Mouse (Mus musculus) heart, postnatal 0 days (tissue): ENCODE results near the gene Tmem184a. TPM values are rescaled to one million over a fixed set of nuclear protein-coding genes. Genes with fewer than 3 reads are reported as not detected.

Source experiments
- ATAC-seq: fragments of 200-750 bp; cut with Nextera tagmentation; 2 replicates; pipeline ENCODE4 v1.8.0; 2017; ENCODE audit warnings: low read depth, moderate number of reproducible peaks, moderate library complexity; ENCODE audit not compliant: insufficient read depth
- DNase-seq: peaks from one replicate; pipeline ENCODE4 v3.0.0-alpha.2; 2016; ENCODE audit warnings: low spot score
- H3K27ac ChIP-seq: fragments of 300-500 bp; sonication (generic); 2 replicates; pipeline ENCODE4 v1.5.1; 2014; ENCODE audit warnings: low read depth, mild to moderate bottlenecking
- H3K27me3 ChIP-seq: fragments of 300-500 bp; sonication (generic); 2 replicates; pipeline ENCODE4 v1.6.1; 2014; ENCODE audit warnings: low read length, mixed read lengths; ENCODE audit not compliant: control insufficient read depth, insufficient read depth
- H3K36me3 ChIP-seq: fragments of 300-500 bp; sonication (generic); replicated peaks from 2 replicates; pipeline ENCODE4 v1.6.1; 2014; ENCODE audit warnings: low read length, mixed read lengths; ENCODE audit not compliant: control insufficient read depth, insufficient read depth
- H3K4me1 ChIP-seq: fragments of 300-500 bp; sonication (generic); 2 replicates; pipeline ENCODE4 v1.6.1; 2014; ENCODE audit warnings: antibody characterized with exemption; ENCODE audit not compliant: control insufficient read depth, insufficient read depth
- H3K4me2 ChIP-seq: fragments of 300-500 bp; sonication (generic); 2 replicates; pipeline ENCODE4 v1.6.1; 2014; ENCODE audit warnings: low read depth, mild to moderate bottlenecking, low read length, moderate library complexity
- H3K4me3 ChIP-seq: fragments of 300-500 bp; sonication (generic); 2 replicates; pipeline ENCODE4 v1.5.1; 2014; ENCODE audit warnings: low read depth, low read length
- H3K9ac ChIP-seq: fragments of 300-500 bp; sonication (generic); replicated peaks from 2 replicates; pipeline ENCODE4 v1.6.1; 2014; ENCODE audit warnings: low read depth, low read length, mixed read lengths
- H3K9me3 ChIP-seq: fragments of 300-500 bp; sonication (generic); replicated peaks from 2 replicates; pipeline ENCODE4 v1.6.1; 2016; ENCODE audit warnings: low read length; ENCODE audit not compliant: control insufficient read depth
- CTCF ChIP-seq: IDR thresholded peaks from 2 replicates; pipeline ENCODE4 v1.5.1; 2016; ENCODE audit warnings: antibody characterized with exemption, control low read depth, low read depth
- EP300 ChIP-seq: IDR thresholded peaks from 2 replicates; pipeline ENCODE4 v1.6.1; 2016; ENCODE audit warnings: antibody characterized with exemption, low read depth
- WGBS: fragments of 180-500 bp; shearing (Covaris S2); extraction: QIAGEN DNeasy Blood & Tissue Kit; methylation state at CpG from one replicate; pipeline ENCODE4 v1.1.7; 2014; 5-methylcytosine and 5-hydroxymethylcytosine counted together
- polyA plus RNA-seq: library from polyadenylated mRNA; unstranded; fragments of >200 nt; fragmentation: Nextera tagmentation; extraction: Ambion mirVana; gene quantifications from 2 replicates; pipeline ENCODE4 v1.2.1, GENCODE M21; 2015
- total RNA-seq: library from RNA; depleted of rRNA; stranded (reverse); fragments of >200 nt; gene quantifications from 2 replicates; pipeline ENCODE4 v1.2.3, GENCODE M21; 2014; ENCODE audit warnings: low replicate concordance; rRNA removed

Gene Tmem184a
- total RNA-seq (0.31 and 9.3 TPM in 2 replicates), polyA plus RNA-seq (0.10 and 0.29 TPM in 2 replicates)

DNA sequence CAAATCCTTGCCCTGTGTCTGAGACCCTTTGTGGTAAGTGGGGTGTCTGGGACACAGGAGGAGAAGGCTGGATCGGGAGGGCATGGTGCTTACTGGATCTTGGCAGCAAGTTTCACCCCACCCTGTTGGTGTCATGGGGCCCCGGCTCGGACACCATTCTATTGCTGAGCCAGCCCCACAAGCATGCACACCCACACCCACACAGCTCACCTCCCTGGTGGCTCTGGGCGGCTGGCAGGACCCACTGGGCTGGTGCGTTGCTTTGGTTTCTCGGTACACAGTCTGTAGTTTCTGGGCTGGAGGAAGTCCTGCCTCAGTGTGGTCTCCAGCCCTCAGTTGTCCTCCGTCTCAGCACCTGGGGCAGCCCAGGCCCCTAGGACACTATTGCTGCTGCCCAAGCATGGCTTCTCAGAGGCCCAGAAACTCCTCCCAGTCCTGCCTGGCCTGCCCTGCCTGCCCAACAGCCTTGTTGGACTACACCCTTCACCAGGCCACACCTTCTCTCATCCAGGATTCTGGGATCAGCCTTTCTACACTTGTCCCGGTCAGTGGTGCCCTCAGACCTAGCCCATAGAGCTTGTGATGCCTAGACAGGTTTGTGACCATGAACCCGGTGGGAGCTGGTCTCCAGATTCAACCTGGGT, at the start of gene Tmem184a:
TSS of gene Tmem184a (minus strand) at position 380 of the 644 bp plus-strand sequence.
- no peak for TF ChIP-seq EP300
- TF ChIP-seq CTCF = no peak
- Histone ChIP-seq H3K4me2 (no peak within 1 kb of the TSS), H3K4me1 (peaks cover 6% of the 10 kb centered on the region), H3K9ac (no peak within 1 kb of the TSS), H3K27me3 (no peaks in the 10 kb centered on the region), H3K27ac (no peak within 1 kb of the TSS), H3K4me3 (no peak within 1 kb of the TSS), H3K36me3 (peaks cover 18% of the 10 kb centered on the region; the same call in 1 of the 2 replicates), H3K9me3 (no peaks in the 10 kb centered on the region)
- 76% methylated on average over 9 of the region's 9 CpGs for WGBS
- no peak for ATAC-seq
- DNase-seq = no peak

- 15% methylated on average over 4 of the region's 4 CpGs for WGBS
- Histone ChIP-seq H3K4me3 (no peak overlapping the region), H3K4me2 (no peak overlapping the region), H3K27me3 (no peaks in the 10 kb centered on the region), H3K36me3 (no peaks in the 10 kb centered on the region), H3K27ac (no peak overlapping the region), H3K4me1 (peaks cover 6% of the 10 kb centered on the region), H3K9me3 (no peaks in the 10 kb centered on the region), H3K9ac (no peak overlapping the region)
- no peak for ATAC-seq
- no peak for TF ChIP-seq EP300
- DNase-seq = peak; percentile 71
These were observed 43.0 kb upstream of the Tmem184a start for GRCm38 (mm10) chr5:139862759-139863158.

- WGBS = 45% methylated on average over 15 of the region's 15 CpGs
- Histone ChIP-seq H3K4me1 (peaks cover 6% of the 10 kb centered on the region), H3K27ac (no peak overlapping the region), H3K9ac (no peak overlapping the region), H3K4me3 (no peak overlapping the region), H3K27me3 (no peaks in the 10 kb centered on the region), H3K4me2 (no peak overlapping the region), H3K36me3 (no peaks in the 10 kb centered on the region), H3K9me3 (no peaks in the 10 kb centered on the region)
- no peak for TF ChIP-seq EP300
- no peak for TF ChIP-seq CTCF
- DNase-seq = no peak
- ATAC-seq = no peak; the same call in 1 of the 2 replicates
These were observed 40.8 kb upstream of the Tmem184a start for GRCm38 (mm10) chr5:139860328-139861104.

- H3K4me1 ChIP-seq = no peaks in the 10 kb centered on the region
- no peak for TF ChIP-seq CTCF
- no peak for TF ChIP-seq EP300
- H3K27ac ChIP-seq = no peak overlapping the region
- ATAC-seq = no peak
- no peak for DNase-seq
- H3K27me3 ChIP-seq = no peaks in the 10 kb centered on the region
- no peak overlapping the region for H3K4me3 ChIP-seq
- no peaks in the 10 kb centered on the region for H3K36me3 ChIP-seq
- H3K4me2 ChIP-seq = no peak overlapping the region
- no peak overlapping the region for H3K9ac ChIP-seq
- peaks cover under 1% of the 10 kb centered on the region; the same call in 1 of the 2 replicates for H3K9me3 ChIP-seq
- WGBS = 71% methylated on average over 12 of the region's 12 CpGs
These were observed 30.1 kb upstream of the Tmem184a start for GRCm38 (mm10) chr5:139849626-139850320.

GRCm38 (mm10) chr5:139839142-139839541, 19.4 kb upstream of the Tmem184a start:
- TF ChIP-seq EP300 (no peak), CTCF (no peak)
- WGBS = 39% methylated on average over 3 of the region's 3 CpGs
- Histone ChIP-seq H3K27ac (no peak overlapping the region), H3K36me3 (no peaks in the 10 kb centered on the region), H3K4me3 (no peak overlapping the region), H3K9me3 (0 out of 2 replicates have a peak, but pooled peaks cover under 1% of the 10 kb centered on the region), H3K4me1 (no peaks in the 10 kb centered on the region), H3K27me3 (0 out of 2 replicates have a peak, but pooled peaks cover 6% of the 10 kb centered on the region), H3K4me2 (no peak overlapping the region), H3K9ac (no peak overlapping the region)
- DNase-seq = no peak
- ATAC-seq = no peak
